Mouse (Mus musculus): ENCODE data around the gene Spcs2.
"Not testable (repeated sequence)": the region's sequence is repeated elsewhere in the genome, so short reads cannot be mapped to it uniquely, and the experiment has no call there.

Gene Spcs2

DNA sequence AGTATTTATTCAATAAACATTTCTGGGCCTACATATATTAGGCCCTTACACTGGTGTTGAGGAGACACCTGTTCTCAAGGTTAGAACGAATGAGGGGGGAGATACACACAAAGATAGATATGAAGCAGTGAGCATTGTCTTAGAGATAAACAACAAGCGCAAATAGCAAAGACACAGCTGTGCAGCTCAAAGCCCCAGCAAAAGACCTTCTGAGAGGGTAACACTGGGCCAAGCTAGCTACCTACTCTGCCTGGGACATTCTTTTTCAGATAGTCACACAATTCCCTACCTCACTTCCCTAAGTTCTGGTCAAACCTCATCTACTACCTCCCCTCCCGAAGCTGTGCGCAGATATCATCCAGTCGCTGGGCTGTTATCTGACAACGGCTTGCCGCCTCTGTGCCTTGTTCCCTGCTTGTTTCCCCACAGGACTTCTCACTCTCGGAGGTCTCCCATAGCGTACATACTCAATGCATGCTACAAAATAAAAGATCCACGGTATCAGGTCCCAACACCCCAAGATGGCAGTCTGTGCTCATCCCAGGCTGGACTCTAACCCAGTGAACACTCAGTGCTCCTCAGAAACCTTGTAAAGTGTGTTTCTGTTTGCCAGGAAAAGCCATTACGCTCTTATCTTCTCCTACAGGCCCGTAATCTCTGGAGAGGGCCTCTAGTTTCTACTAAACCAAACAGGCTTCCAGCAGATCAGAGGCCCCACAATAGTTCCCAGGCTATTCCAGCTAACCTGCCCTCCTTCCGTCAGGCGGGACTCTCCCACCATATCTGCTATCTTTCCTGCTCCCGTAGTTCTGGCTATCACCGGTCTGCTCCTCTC lies 38.4 kb downstream of the Spcs2 start:
- DNase-seq (ENCODE audit: low read depth, low spot score), result no peak

- DNase-seq (ENCODE audit: low read depth, low spot score), result no peak
These were observed 40.1 kb downstream of the Spcs2 start for GRCm38 (mm10) chr7:99823045-99823663.

DNA sequence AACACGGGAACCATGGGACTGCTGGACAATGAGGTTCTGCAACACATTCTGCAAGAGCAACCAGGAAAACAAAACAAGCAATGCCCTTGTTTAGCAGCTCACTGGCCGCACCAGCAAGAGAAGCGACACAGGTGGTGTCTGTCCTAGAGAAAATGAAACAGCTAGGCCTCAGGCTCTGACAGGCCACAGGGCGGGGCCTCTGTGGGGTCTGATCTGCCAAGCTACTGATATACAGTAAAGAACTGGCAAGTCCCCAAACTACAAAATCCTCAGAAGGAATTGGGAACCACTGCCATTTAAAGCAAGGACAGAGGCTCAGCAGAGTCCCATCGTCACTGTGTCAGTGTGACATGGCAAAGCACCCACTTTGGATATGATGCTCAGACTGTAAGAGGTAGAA lies 40.8 kb downstream of the Spcs2 start:
- no peak for DNase-seq (ENCODE audit: low read depth, low spot score)

DNA sequence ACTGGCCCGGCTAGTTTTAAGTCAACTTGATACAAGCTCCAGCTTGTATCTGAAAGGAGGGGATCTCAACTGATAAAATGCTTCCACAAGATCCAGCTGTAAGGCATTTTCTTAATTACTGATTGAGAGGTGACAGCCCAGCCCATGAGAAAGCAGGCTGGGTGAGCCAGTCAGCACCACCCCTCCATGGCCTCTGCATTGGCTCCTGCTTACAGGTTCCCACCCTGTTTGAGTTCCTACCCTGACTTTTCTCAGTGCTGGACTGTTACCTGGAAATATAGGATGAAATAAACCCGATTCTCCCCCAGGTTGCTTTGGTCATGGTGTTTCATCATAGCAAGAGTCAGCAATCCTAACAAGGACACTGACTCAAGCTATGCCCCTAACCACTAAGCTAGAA lies 41.3 kb downstream of the Spcs2 start:
- no peak for DNase-seq (ENCODE audit: low read depth, low spot score)

DNA sequence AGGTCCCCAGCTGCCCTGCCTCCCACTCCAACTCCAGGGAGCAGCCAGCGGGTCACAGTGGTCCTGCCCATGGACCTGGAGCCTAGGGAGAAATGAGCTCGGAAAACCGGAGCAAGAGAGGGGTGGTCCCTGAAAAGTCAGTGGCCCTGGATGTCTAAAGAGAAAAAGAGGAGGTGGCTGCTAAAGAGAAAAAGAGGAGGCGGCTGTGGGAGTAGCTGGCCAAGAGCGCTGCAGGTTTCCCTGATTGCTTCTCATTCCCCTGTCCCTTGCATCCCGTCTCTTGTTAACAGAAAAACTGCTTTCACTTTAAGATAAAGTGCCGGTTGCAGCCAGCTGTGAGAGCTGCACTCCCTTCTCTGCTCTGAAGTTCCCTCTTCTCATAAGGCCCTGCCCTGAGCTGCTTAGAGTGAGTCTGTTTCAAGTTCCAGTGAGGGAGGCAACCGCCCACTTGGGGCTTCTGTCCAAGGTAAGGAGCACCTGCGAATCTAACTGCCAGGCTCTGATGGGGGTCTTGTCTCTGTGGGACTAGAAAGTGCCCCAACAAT lies 45.0 kb downstream of the Spcs2 start:
- DNase-seq (ENCODE audit: low read depth, low spot score), result not testable (repeated sequence)

- DNase-seq (ENCODE audit: low read depth, low spot score), result no peak
These were observed 49.9 kb downstream of the Spcs2 start for GRCm38 (mm10) chr7:99813394-99813793.

DNA sequence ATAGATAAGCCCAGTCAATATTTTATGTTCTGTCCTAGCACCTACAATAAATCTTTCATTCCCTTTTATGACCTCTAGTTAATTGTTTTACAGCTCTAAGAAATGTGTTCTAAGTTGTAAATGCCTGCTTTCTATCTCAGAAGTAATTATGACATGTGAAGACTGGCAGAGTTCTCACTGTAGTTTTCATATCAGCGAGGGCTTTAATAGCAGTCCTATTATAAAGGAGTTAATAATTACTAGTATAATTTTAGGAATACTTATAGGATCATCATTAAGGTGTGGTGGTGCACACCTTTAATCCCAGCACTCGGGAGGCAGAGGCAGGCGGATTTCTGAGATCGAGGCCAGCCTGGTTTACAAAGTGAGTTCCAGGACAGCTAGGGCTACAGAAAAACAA lies 51.6 kb downstream of the Spcs2 start:
- no peak for DNase-seq (ENCODE audit: low read depth, low spot score)

- DNase-seq (ENCODE audit: low read depth, low spot score), result no peak
These were observed 52.4 kb downstream of the Spcs2 start for GRCm38 (mm10) chr7:99810814-99811213.

GRCm38 (mm10) chr7:99807043-99807442 lies 56.2 kb downstream of the Spcs2 start:
- not testable (repeated sequence) for DNase-seq (ENCODE audit: low read depth, low spot score)

- DNase-seq (ENCODE audit: low read depth, low spot score), result no peak
These were observed 57.9 kb downstream of the Spcs2 start for GRCm38 (mm10) chr7:99805340-99805739.

GRCm38 (mm10) chr7:99804033-99804432 lies 59.2 kb downstream of the Spcs2 start:
- DNase-seq (ENCODE audit: low read depth, low spot score), result not testable (repeated sequence)

DNA sequence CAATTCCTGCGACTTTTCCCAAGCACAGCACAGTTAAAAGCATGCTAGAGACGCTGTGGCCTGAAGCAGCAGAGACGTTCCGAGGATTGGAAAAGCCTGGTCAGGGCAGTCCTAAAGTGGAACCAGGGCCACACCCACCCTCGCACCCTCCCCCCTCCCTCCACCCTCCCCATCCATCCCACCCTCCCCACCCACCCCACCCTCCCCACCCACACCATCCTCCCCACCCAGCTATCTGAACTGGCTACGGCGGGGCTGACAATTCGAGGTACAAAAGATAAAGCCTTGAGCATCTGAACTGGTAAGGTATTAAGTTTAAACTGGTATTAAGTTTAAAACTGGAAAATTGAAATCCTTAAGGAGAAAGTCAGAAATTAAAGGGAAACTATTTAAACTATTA lies 59.7 kb downstream of the Spcs2 start:
- DNase-seq (ENCODE audit: low read depth, low spot score), result no peak

DNA sequence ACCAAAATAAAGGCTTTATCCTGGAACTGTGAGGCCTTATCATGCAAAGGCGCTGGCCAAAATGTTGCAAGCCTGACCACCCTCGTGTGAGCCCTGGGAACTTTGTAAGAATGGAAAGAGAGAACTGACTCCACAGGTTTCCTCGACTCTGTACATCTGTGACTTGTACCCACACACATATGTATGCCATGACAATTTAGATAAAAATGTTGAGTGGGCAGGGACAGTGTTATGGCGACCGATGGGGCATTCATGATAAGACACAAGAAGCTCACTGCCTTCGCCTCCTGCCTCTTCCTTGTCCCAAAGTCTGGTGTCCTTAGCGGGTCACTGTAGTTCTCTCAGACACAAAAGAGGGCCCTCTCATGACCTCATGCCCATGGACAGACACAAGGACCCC lies 64.1 kb downstream of the Spcs2 start:
- no peak for DNase-seq (ENCODE audit: low read depth, low spot score)

- peak; percentile 36 for DNase-seq (ENCODE audit: low read depth, low spot score)
These were observed 65.2 kb downstream of the Spcs2 start for GRCm38 (mm10) chr7:99797911-99798647.

GRCm38 (mm10) chr7:99797261-99797660 lies 66.0 kb downstream of the Spcs2 start:
- no peak for DNase-seq (ENCODE audit: low read depth, low spot score)

DNA sequence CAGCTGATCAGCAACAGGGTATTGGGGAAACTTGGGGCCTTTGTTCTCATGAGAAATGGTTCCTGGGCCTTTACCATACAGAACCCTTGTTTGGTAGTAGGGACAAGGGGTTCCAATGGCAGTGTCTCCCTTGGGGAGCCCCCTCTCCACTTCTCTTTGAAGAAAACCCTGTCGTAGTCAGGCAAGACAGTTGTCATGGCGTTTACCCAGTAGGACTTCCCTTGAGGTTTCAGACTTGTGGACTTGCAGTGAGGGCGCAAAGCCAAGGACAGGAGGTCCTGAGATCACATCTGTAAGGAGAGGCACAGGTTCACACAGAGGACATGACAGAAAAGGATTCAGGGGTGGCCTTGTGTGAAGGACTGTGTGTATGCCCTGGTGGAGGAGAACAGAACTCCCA lies 66.8 kb downstream of the Spcs2 start:
- DNase-seq (ENCODE audit: low read depth, low spot score), result no peak

DNA sequence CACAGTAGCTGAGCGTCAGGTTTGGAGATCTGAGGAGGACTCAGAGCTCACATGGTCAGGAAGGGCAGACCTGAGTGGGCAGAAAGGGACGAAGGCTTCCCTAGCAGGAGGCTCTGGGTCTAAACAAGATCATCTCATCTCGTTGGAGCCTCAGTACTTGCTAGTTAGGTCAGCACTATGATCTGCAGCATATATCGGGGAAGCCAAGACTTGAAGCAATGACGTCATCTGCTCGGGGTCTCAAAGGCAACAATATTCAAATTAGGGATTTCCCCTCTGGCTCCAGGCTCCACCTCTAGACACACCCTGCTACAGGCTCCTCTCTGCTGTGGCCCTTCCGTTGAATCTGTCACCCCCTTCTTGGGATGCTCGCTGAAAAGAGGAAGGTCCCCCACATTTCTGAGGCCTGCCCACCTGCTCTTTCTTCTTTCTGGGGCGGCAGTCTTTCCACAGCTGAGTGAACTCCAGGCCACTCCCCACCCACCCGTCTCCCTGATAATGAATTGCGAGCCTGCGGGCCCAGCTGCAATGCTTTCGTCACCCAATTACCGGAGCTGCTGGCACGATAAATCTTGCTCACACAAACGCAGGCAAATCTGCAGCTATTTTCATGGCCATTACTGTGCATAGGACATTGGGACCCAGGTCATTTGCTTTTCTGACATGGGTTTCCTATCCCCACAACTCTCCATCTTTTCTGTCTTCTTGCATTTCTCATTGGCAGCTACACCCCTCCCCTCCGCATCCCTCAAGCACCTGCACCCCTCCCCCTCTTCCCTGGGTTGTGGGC lies 67.9 kb downstream of the Spcs2 start:
- DNase-seq (ENCODE audit: low read depth, low spot score), result no peak

DNA sequence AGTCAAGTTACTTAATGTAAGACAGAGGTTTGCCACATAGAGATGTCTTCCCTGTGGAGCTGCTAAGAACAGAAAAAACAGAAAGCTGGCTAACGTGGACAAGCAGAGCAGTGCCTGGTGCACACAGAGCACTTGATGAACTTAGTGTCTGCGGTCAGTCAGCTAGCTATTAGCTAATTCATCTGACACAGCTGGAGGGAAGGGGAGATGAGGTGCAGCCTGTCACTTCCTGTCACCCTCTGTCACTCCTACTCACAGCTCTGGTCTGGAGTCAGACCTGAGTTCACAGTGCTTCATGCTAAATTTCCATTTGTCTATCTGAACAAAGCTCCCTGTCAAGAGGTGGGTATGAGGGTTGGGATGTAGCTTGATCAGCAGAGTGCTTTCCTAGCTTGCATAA lies 69.2 kb downstream of the Spcs2 start:
- DNase-seq (ENCODE audit: low read depth, low spot score), result no peak

- no peak for DNase-seq (ENCODE audit: low read depth, low spot score)
These were observed 72.4 kb downstream of the Spcs2 start for GRCm38 (mm10) chr7:99790816-99791215.

DNA sequence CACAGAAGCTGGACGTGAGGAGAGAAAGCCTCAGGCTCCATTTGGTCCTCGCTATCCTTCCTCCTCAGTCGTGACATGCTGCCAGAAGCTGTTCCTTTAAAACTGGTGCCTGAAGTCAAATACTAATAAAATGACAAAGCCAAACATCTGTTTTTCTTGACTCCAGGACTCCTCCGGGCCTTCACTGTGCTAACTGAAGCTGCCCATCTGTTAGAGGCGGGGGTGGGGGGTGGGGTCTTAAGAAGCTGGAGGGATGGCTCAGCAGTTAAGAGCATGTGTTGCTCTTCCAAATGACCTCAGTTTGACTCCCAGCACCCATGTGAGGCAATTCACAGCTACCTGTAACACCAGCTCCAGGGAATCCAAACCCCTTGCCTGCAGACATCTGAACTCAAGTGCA lies 74.7 kb downstream of the Spcs2 start:
- DNase-seq (ENCODE audit: low read depth, low spot score), result no peak

- no peak for DNase-seq (ENCODE audit: low read depth, low spot score)
These were observed 75.3 kb downstream of the Spcs2 start for GRCm38 (mm10) chr7:99787935-99788334.
